Comparison of ENCODE assay signal across 8 mouse cellular contexts in genomic region chr7:141193948-141194347, GRCm38 (mm10). TPM values are rescaled to one million over a fixed set of nuclear protein-coding genes. Genes with fewer than 3 reads are reported as not detected.
DNase-seq lines count a peak whose midpoint lies in the region; ATAC-seq lines count a peak whose summit lies in the region.

Gene Hras (minus strand): TSS chr7:141194005.
Gene Lrrc56 (plus strand): TSS chr7:141194157.

- WGBS in hindbrain, embryonic 11.5 days = under 1% methylated on average over 37 of the region's 39 CpGs

- peak within 1 kb of the TSS; percentile 79 for H3K27ac ChIP-seq in hindbrain, embryonic 11.5 days (ENCODE audit: low read depth, low read length)

- peak; percentile 98 for DNase-seq in MN1 (ENCODE audit: low spot score)
- DNase-seq in cerebellum, adult 9-10 months = peak; percentile 97
- peak; percentile 92 to 98 for DNase-seq in frontal cortex, adult 2 months (ENCODE audit: extremely low spot score in 1 of 2, low spot score in 1 of 2)
- peak; percentile 99 for DNase-seq in hindbrain, embryonic 11.5 days (ENCODE audit: low spot score)
- DNase-seq in layer of hippocampus, postnatal 10 days (ENCODE audit: low spot score in 2 of 2) = peak; percentile 98 to 99
- peak; percentile 99 for DNase-seq in lung, postnatal 10 days
- DNase-seq in ovary, postnatal 36 days (ENCODE audit: low spot score) = peak; percentile 99
- DNase-seq in thymus, postnatal 25 days = peak; percentile 98

- peak within 1 kb of the TSS; percentile 81 for H3K9ac ChIP-seq in hindbrain, embryonic 11.5 days (ENCODE audit: low read depth, low read length)

- peak; percentile 93 for ATAC-seq in hindbrain, embryonic 11.5 days (ENCODE audit: low FRiP score)

- H3K36me3 ChIP-seq in hindbrain, embryonic 11.5 days (ENCODE audit: control insufficient read depth, insufficient read depth, low read length) = 0 out of 2 replicates have a peak, but pooled peaks cover 3% of the 10 kb centered on the region

- peak within 1 kb of the TSS; percentile 89 for H3K4me3 ChIP-seq in hindbrain, embryonic 11.5 days (ENCODE audit: low read depth, low read length)

- H3K4me2 ChIP-seq in hindbrain, embryonic 11.5 days (replicated peaks; ENCODE audit: low read depth, low read length) = peak within 1 kb of the TSS; percentile 96

- no peaks in the 10 kb centered on the region for H3K27me3 ChIP-seq in hindbrain, embryonic 11.5 days (ENCODE audit: control insufficient read depth, insufficient read depth, low read length)

- H3K4me1 ChIP-seq in hindbrain, embryonic 11.5 days (replicated peaks; ENCODE audit: control insufficient read depth, insufficient read depth, low read length) = peaks cover 7% of the 10 kb centered on the region; the same call in 1 of the 2 replicates

- no peaks in the 10 kb centered on the region for H3K9me3 ChIP-seq in hindbrain, embryonic 11.5 days (ENCODE audit: control insufficient read depth, low read length)

RNA-seq across cellular contexts. Expression of gene Hras, which starts in this region (rescaled TPM):
- 243 and 245 TPM in 2 replicates for polyA plus RNA-seq in frontal cortex, adult 2 months (2012; rRNA removed)
- 98.0 and 99.6 TPM in 2 replicates for polyA plus RNA-seq in hindbrain, embryonic 11.5 days (2014; fragmentation: Nextera tagmentation; extraction: Ambion mirVana)
- total RNA-seq in layer of hippocampus, postnatal 10 days (2021) = 100 to 1,000 TPM; 210 to 243 TPM

RNA-seq across cellular contexts. Expression of gene Lrrc56, which starts in this region (rescaled TPM):
- 4.8 and 5.5 TPM in 2 replicates for polyA plus RNA-seq in frontal cortex, adult 2 months (2012; rRNA removed)
- 6.2 and 7.8 TPM in 2 replicates for polyA plus RNA-seq in hindbrain, embryonic 11.5 days (2014; fragmentation: Nextera tagmentation; extraction: Ambion mirVana)
- total RNA-seq in layer of hippocampus, postnatal 10 days (2021) = 1 to 10 TPM; 5.0 to 5.8 TPM

Comparison
In these comparisons a context has a peak if more than half of its experiments do, and no peak if none do; other contexts are left out.
1. Peak in every context shown above with its lines: DNase-seq, ATAC-seq, H3K4me3 ChIP-seq and H3K27ac ChIP-seq.